Mouse (Mus musculus) ES-Bruce4 (cell line): Measurements from ENCODE around the gene Rab11fip4. TPM values are rescaled to one million over a fixed set of nuclear protein-coding genes. Genes with fewer than 3 reads are reported as not detected.

Experiments used
- H3K27ac ChIP-seq: 2 replicates; pipeline ENCODE4 v1.5.1; 2012; ENCODE audit warnings: low read length, inconsistent platforms; ENCODE audit not compliant: insufficient read depth
- H3K27me3 ChIP-seq: 2 replicates; pipeline ENCODE4 v1.6.1; 2012; ENCODE audit warnings: mild to moderate bottlenecking, low read length, inconsistent platforms; ENCODE audit not compliant: control insufficient read depth, poor library complexity, insufficient read depth, severe bottlenecking
- H3K36me3 ChIP-seq: 2 replicates; pipeline ENCODE4 v1.6.1; 2012; ENCODE audit warnings: inconsistent platforms, mild to moderate bottlenecking, low read length, moderate library complexity; ENCODE audit not compliant: control insufficient read depth, poor library complexity, insufficient read depth, severe bottlenecking
- H3K4me1 ChIP-seq: one replicate; pipeline ENCODE4 v1.8.1; 2011; ENCODE audit warnings: low read length; ENCODE audit not compliant: control insufficient read depth, insufficient read depth
- H3K4me3 ChIP-seq: 2 replicates; pipeline ENCODE4 v1.5.1; 2011; ENCODE audit warnings: low read depth, mild to moderate bottlenecking, low read length
- H3K9ac ChIP-seq: 2 replicates; pipeline ENCODE4 v1.6.1; 2012; ENCODE audit warnings: low read depth, mild to moderate bottlenecking, inconsistent platforms; ENCODE audit not compliant: poor library complexity, severe bottlenecking
- H3K9me3 ChIP-seq: replicated peaks from 2 replicates; pipeline ENCODE4 v1.6.1; 2012; ENCODE audit warnings: mild to moderate bottlenecking, low read length, inconsistent platforms; ENCODE audit not compliant: control insufficient read depth, poor library complexity, insufficient read depth, severe bottlenecking
- CTCF ChIP-seq: IDR thresholded peaks from one replicate; pipeline ENCODE4 v1.8.1; 2011; ENCODE audit warnings: low read depth, low read length
- EP300 ChIP-seq: IDR thresholded peaks from 2 replicates; pipeline ENCODE4 v1.6.1; 2011; ENCODE audit warnings: low read depth, low read length; ENCODE audit not compliant: insufficient read depth
- POLR2A ChIP-seq: IDR thresholded peaks from one replicate; pipeline ENCODE4 v1.8.1; 2011; ENCODE audit warnings: low read length; ENCODE audit not compliant: insufficient read depth
- polyA plus RNA-seq: library from polyadenylated mRNA; stranded (reverse); fragments of >200 nt; gene quantifications from 2 replicates; pipeline ENCODE4 v1.2.4, GENCODE M21; 2011; ENCODE audit warnings: low read depth; ENCODE audit not compliant: missing spikeins, insufficient read depth, insufficient read length

The Rab11fip4 gene
- polyA plus RNA-seq, 1 experiment, result 28.9 TPM

DNA sequence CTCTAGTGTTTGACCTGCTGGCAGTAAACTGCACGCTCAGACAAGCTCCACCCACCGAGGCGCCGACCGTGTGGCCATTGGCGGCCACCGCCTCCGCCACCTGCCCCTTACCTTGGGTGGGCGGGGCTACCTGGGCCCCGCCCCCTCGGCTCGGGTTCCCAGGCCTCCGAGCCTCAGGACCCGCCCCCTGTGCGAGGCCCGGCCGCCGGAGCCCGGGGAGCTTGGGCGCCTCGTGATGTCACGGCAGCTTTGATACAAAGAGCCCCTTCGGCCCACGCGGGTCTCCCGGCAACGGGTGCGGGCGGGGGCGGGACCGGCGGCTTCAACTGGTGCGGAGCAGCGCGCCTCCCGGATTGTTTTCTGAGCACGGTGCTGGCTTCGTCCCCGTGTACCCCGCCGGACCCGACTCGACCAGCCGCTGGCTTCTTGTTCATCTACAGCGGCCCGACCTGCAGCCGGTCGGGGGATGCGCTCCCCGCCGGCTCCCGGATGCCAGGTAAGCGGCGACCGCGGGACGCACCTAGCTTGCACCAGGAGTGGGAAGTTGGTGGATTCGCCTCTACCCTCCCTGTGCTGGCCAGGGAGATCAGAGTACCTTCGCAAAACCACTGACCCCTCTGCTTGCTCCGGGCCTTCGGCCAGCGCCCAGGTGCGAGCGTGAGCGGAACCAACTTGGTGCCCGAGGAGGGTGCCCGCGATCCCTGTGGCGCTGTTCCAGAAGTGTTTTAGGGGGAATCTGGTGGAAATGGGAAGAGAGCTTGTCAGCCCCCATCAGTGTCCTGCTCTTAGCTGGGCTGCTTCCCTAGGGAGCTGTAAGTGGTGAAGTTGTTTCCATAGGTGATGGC, 69.6 kb downstream of the Rab11fip4 start:
- H3K4me1 ChIP-seq, result peaks cover 2% of the 10 kb centered on the region
- no peak overlapping the region for H3K27ac ChIP-seq
- TF ChIP-seq CTCF (no peak), EP300 (no peak), POLR2A (no peak)
- no peaks in the 10 kb centered on the region for H3K9me3 ChIP-seq
- peak overlapping the region; percentile 65 for H3K4me3 ChIP-seq
- no peaks in the 10 kb centered on the region for H3K36me3 ChIP-seq
- peak overlapping the region; percentile 52 for H3K9ac ChIP-seq
- H3K27me3 ChIP-seq, result no peaks in the 10 kb centered on the region

DNA sequence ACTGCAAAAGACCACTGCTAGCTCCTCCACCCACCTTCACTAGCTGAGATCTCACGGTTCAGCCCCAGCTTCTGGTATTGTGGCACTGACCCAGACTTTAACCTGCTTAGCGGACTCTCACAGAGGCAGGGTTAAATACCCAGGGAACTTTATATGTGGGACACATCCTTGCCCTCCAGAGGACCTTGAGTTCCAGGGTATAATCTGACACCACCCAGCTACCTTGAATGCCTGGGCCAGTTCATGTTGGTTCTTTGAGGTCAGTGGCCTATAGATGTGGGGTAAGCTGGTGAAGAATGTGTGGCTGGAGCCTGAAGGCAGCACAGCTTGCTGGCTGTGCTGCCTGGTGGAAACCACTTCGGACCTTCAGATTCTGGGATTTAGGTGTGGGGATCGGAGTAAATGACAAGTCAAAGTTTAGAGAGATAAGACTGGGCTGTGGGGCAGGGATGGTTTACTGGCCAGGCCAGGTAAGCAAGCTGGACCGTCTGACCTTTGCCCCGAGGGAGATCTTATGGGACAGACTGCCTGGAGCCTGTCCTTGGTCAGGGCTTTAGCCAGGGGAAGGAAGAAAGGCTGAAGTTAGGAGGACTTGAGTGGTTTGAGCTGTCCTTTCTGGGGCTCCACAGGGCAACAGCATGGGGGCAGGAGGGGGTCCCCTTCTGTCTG, 71.0 kb downstream of the Rab11fip4 start:
- Histone ChIP-seq H3K9ac (no peak overlapping the region), H3K36me3 (no peaks in the 10 kb centered on the region), H3K4me1 (peaks cover 2% of the 10 kb centered on the region), H3K27ac (no peak overlapping the region), H3K4me3 (no peak overlapping the region), H3K9me3 (no peaks in the 10 kb centered on the region), H3K27me3 (no peaks in the 10 kb centered on the region)
- TF ChIP-seq POLR2A, result no peak
- TF ChIP-seq CTCF, result no peak
- no peak for TF ChIP-seq EP300

- TF ChIP-seq EP300, result no peak
- H3K9ac ChIP-seq, result no peak overlapping the region
- H3K9me3 ChIP-seq, result no peaks in the 10 kb centered on the region
- H3K4me3 ChIP-seq, result no peak overlapping the region
- H3K36me3 ChIP-seq, result no peaks in the 10 kb centered on the region
- H3K27ac ChIP-seq, result no peak overlapping the region
- no peaks in the 10 kb centered on the region for H3K27me3 ChIP-seq
- H3K4me1 ChIP-seq, result peaks cover 2% of the 10 kb centered on the region
Observed at GRCm38 (mm10) chr11:79663158-79663557, 72.1 kb downstream of the Rab11fip4 start.

DNA sequence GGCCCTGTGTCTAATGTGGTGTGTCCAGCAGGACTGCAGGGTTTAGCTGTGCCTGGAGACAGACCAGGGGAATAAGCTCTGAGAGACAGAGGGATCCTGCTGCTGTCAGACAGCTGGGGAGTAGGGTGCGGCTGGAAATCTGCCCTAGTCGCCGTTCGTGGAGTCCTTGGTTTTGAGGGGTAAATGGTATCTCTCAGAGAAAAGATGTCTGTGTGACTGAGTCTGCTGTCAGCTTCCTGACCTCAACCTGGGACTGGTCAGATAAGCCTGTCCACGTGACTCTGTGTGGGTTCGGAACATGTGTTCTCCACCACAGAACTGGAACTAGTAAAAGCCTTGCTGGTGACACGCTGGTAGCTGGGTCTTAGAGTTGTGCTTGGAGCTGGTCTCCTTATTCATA, 72.6 kb downstream of the Rab11fip4 start:
- Histone ChIP-seq H3K9ac (no peak overlapping the region), H3K36me3 (no peaks in the 10 kb centered on the region), H3K4me1 (peaks cover 2% of the 10 kb centered on the region), H3K27ac (no peak overlapping the region), H3K4me3 (no peak overlapping the region), H3K27me3 (no peaks in the 10 kb centered on the region), H3K9me3 (no peaks in the 10 kb centered on the region)
- TF ChIP-seq POLR2A (no peak), EP300 (no peak), CTCF (no peak)

- H3K27ac ChIP-seq, result no peak overlapping the region
- H3K36me3 ChIP-seq, result no peaks in the 10 kb centered on the region
- no peaks in the 10 kb centered on the region for H3K9me3 ChIP-seq
- TF ChIP-seq EP300 (no peak), CTCF (no peak), POLR2A (no peak)
- H3K27me3 ChIP-seq, result no peaks in the 10 kb centered on the region
- H3K4me1 ChIP-seq, result peaks cover 2% of the 10 kb centered on the region
- no peak overlapping the region for H3K4me3 ChIP-seq
- H3K9ac ChIP-seq, result no peak overlapping the region
Observed at GRCm38 (mm10) chr11:79666544-79666943, 75.5 kb downstream of the Rab11fip4 start.

DNA sequence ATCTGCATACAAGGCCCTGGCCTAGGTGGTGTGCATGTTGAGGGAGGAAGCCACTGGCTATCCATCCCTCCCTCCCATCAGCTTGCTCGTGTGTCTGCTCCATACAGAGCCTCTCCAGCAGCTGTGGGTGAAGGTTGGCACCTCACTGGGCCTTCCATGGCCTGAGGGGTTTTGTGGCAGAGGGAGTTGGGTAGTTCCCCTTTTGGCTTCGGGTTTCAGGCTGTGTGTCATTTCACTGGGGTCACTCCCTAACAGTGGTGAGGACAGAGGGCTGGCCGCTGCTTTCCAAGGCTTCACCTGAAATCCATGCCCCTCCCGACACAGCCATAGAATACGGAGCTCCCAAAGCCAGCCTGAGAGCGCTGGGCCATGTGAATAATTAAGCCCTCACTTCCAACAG, 78.2 kb downstream of the Rab11fip4 start:
- Histone ChIP-seq H3K27me3 (no peaks in the 10 kb centered on the region), H3K4me1 (no peaks in the 10 kb centered on the region), H3K4me3 (no peak overlapping the region), H3K9ac (no peak overlapping the region), H3K36me3 (no peaks in the 10 kb centered on the region), H3K27ac (no peak overlapping the region), H3K9me3 (no peaks in the 10 kb centered on the region)
- TF ChIP-seq POLR2A (no peak), EP300 (no peak), CTCF (no peak)
